Mouse (Mus musculus) liver, postnatal 0 days (tissue): Measurements from ENCODE around the gene Snrpc.

Experiments
- CTCF ChIP-seq: sonication (generic); IDR thresholded peaks from 2 replicates; pipeline ENCODE4 v1.5.1; 2016; ENCODE audit warnings: antibody characterized with exemption, low read depth
- EP300 ChIP-seq: IDR thresholded peaks from 2 replicates; pipeline ENCODE4 v1.6.1; 2016; ENCODE audit warnings: antibody characterized with exemption, low read depth, mild to moderate bottlenecking

DNA sequence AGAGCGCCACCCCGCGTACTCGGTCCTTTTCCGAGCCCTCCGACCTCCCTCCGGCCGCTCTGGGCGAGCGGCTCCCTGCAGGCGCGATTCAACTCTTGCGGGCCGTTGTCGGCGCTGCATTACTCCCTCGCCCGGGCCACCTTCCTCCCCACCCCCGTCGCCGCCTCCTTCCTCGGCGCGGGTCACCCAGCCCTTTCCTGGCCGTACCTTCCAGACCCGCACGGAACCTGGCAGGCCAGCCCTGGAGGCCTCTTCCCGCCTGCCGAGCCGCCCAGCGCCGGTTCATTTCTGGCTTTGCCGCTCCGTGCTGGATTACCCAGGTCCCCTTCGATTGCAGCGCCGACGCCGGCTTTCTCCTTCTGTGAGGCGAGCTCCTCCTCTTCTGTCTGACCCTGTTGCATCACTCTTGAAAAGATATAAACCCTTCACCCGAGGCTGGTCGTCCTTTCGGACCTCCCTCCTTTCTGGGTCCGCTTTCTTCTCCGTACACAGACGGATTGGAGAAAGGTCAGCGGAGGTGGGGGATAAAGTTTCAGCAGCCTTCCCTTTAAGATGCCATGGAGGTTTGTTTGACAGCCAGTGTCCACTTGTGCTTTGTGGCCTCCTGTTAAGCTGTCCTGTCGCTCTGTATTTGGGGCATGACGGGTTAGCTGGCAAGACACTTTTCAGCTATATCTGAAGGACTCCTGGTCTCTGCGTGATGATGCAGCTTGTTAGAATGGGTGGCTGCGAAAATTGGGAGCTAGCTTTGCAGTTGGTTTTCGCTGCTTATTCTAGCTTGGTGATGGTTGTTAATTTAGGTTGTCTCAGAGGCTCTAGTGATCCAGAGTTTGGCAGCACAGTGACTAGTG is 19.1 kb downstream of the Snrpc start:
- TF ChIP-seq CTCF (no peak), EP300 (no peak)
